Mouse (Mus musculus) CH12.LX (cell line): Measurements from ENCODE around the gene Cap2. TPM values are rescaled to one million over a fixed set of nuclear protein-coding genes. Genes with fewer than 3 reads are reported as not detected.

Source experiments
- DNase-seq: peaks from one replicate; pipeline ENCODE4 v3.0.0-alpha.2; 2013; ENCODE audit errors: extremely low read depth
- H3K27ac ChIP-seq: 2 replicates; pipeline ENCODE4 v1.5.1; 2012; ENCODE audit warnings: low read depth, mild to moderate bottlenecking, control low read depth, moderate library complexity; ENCODE audit not compliant: insufficient read depth
- H3K27me3 ChIP-seq: replicated peaks from 2 replicates; pipeline ENCODE3; 2012; ENCODE audit warnings: inconsistent platforms
- H3K36me3 ChIP-seq, 2 experiments: replicated peaks in 1 of 2; 2 replicates each; pipeline versions ENCODE3 to v1.6.1; 2012; ENCODE audit warnings: inconsistent platforms in 1 of 2, low read length in 1 of 2, mild to moderate bottlenecking in 1 of 2, mixed read lengths in 1 of 2, moderate library complexity in 1 of 2; ENCODE audit not compliant: control insufficient read depth in 1 of 2, insufficient read depth in 1 of 2
- H3K4me1 ChIP-seq, 2 experiments: 2 replicates each; pipeline ENCODE4 v1.6.1; 2012; ENCODE audit warnings: inconsistent platforms in 1 of 2, moderate library complexity in 1 of 2; ENCODE audit not compliant: insufficient read depth in 2 of 2, control insufficient read depth in 1 of 2
- H3K4me2 ChIP-seq: 2 replicates; pipeline ENCODE4 v1.6.1; 2012; ENCODE audit warnings: low read depth, mild to moderate bottlenecking, control low read depth; ENCODE audit not compliant: poor library complexity, insufficient read depth, severe bottlenecking
- H3K4me3 ChIP-seq, 3 experiments: fragments of 150-350 bp in 1 of 3; sonication (generic) in 1 of 3; replicated peaks in 1 of 3; 2 replicates each; pipeline versions ENCODE3 to v1.5.1; 2011 to 2012; ENCODE audit warnings: low read depth in 2 of 3, low read length in 2 of 3, mild to moderate bottlenecking in 2 of 3, moderate library complexity in 2 of 3, control low read depth in 1 of 3, improper control_type of control experiment in 1 of 3, inconsistent platforms in 1 of 3, mixed read lengths in 1 of 3; ENCODE audit not compliant: poor library complexity in 1 of 3
- H3K79me2 ChIP-seq: replicated peaks from 2 replicates; pipeline ENCODE4 v1.6.1; 2012; ENCODE audit warnings: mild to moderate bottlenecking, moderate library complexity; ENCODE audit not compliant: control insufficient read depth, poor library complexity, insufficient read depth, severe bottlenecking; ENCODE audit errors: extremely low read depth
- H3K9ac ChIP-seq: 2 replicates; pipeline ENCODE4 v1.6.1; 2012; ENCODE audit warnings: low read depth, mild to moderate bottlenecking, control low read depth, moderate library complexity; ENCODE audit not compliant: insufficient read depth
- H3K9me3 ChIP-seq: replicated peaks from 2 replicates; pipeline ENCODE3; 2012; ENCODE audit warnings: low read length, inconsistent platforms, mixed read lengths
- BHLHE40 ChIP-seq: IDR thresholded peaks from 2 replicates; pipeline ENCODE4 v1.6.1; 2011; ENCODE audit warnings: mild to moderate bottlenecking, low read depth, low read length, improper control_type of control experiment
- CTCF ChIP-seq, 2 experiments: IDR thresholded peaks in 1 of 2; conservative IDR thresholded peaks in 1 of 2; 2 replicates each; pipeline ENCODE4 v1.5.1; 2011 to 2012; ENCODE audit warnings: low read depth in 2 of 2, low read length in 2 of 2, improper control_type of control experiment in 1 of 2, inconsistent platforms in 1 of 2, mild to moderate bottlenecking in 1 of 2, moderate library complexity in 1 of 2
- E2F4 ChIP-seq: IDR thresholded peaks from 2 replicates; pipeline ENCODE4 v1.6.1; 2011; ENCODE audit warnings: low read depth, low read length, improper control_type of control experiment; ENCODE audit not compliant: insufficient replicate concordance
- GABPA ChIP-seq: IDR thresholded peaks from 2 replicates; pipeline ENCODE4 v1.6.1; 2012; ENCODE audit warnings: low read depth, low read length, improper control_type of control experiment, inconsistent platforms; ENCODE audit not compliant: insufficient replicate concordance
- HCFC1 ChIP-seq: IDR thresholded peaks from 2 replicates; pipeline ENCODE4 v1.6.1; 2012; ENCODE audit warnings: low read depth, mild to moderate bottlenecking, inconsistent platforms, low read length, improper control_type of control experiment
- JUN ChIP-seq: IDR thresholded peaks from 2 replicates; pipeline ENCODE4 v1.6.1; 2011; ENCODE audit warnings: low read depth, mild to moderate bottlenecking, low read length, improper control_type of control experiment, moderate library complexity; ENCODE audit not compliant: insufficient read depth
- MAZ ChIP-seq: IDR thresholded peaks from 2 replicates; pipeline ENCODE4 v1.6.1; 2012; ENCODE audit warnings: low read depth, mild to moderate bottlenecking, inconsistent platforms, low read length, improper control_type of control experiment, moderate library complexity
- MEF2A ChIP-seq: IDR thresholded peaks from 2 replicates; pipeline ENCODE4 v1.6.1; 2014; ENCODE audit warnings: low read depth, mild to moderate bottlenecking, inconsistent platforms, low read length, improper control_type of control experiment, borderline replicate concordance
- MXI1 ChIP-seq: IDR thresholded peaks from 2 replicates; pipeline ENCODE4 v1.6.1; 2011; ENCODE audit warnings: mild to moderate bottlenecking, low read depth, low read length, improper control_type of control experiment
- MYC ChIP-seq: IDR thresholded peaks from 2 replicates; pipeline ENCODE4 v1.6.1; 2011; ENCODE audit warnings: low read depth, mild to moderate bottlenecking, improper control_type of control experiment, low read length
- NRF1 ChIP-seq: IDR thresholded peaks from 2 replicates; pipeline ENCODE4 v1.6.1; 2014; ENCODE audit warnings: low read depth, mild to moderate bottlenecking, inconsistent platforms, low read length, improper control_type of control experiment, moderate library complexity
- PAX5 ChIP-seq: IDR thresholded peaks from 2 replicates; pipeline ENCODE4 v1.6.1; 2012; ENCODE audit warnings: low read length, inconsistent platforms, mixed read lengths
- POLR2AphosphoS2 ChIP-seq: IDR thresholded peaks from 2 replicates; pipeline ENCODE4 v1.6.1; 2011; ENCODE audit warnings: low read depth, low read length, improper control_type of control experiment
- RAD21 ChIP-seq: IDR thresholded peaks from 2 replicates; pipeline ENCODE4 v1.6.1; 2011; ENCODE audit warnings: low read depth, mild to moderate bottlenecking, low read length, improper control_type of control experiment, moderate library complexity
- RCOR1 ChIP-seq: conservative IDR thresholded peaks from 2 replicates; pipeline ENCODE4 v1.6.1; 2012; ENCODE audit warnings: low read depth, mild to moderate bottlenecking, inconsistent platforms, low read length, improper control_type of control experiment
- SIN3A ChIP-seq: IDR thresholded peaks from 2 replicates; pipeline ENCODE4 v1.6.1; 2012; ENCODE audit warnings: low read length, improper control_type of control experiment, inconsistent platforms
- TBP ChIP-seq: conservative IDR thresholded peaks from 2 replicates; pipeline ENCODE4 v1.6.1; 2011; ENCODE audit warnings: low read depth, low read length, improper control_type of control experiment
- TCF12 ChIP-seq: IDR thresholded peaks from 2 replicates; pipeline ENCODE4 v1.6.1; 2014; ENCODE audit warnings: low read depth, mild to moderate bottlenecking, inconsistent platforms, low read length, improper control_type of control experiment
- UBTF ChIP-seq: IDR thresholded peaks from 2 replicates; pipeline ENCODE4 v1.6.1; 2012; ENCODE audit warnings: low read depth, mild to moderate bottlenecking, inconsistent platforms, low read length, improper control_type of control experiment, moderate library complexity
- USF1 ChIP-seq: IDR thresholded peaks from 2 replicates; pipeline ENCODE4 v1.6.1; 2014; ENCODE audit warnings: low read depth, mild to moderate bottlenecking, inconsistent platforms, low read length, improper control_type of control experiment
- USF2 ChIP-seq: conservative IDR thresholded peaks from 2 replicates; pipeline ENCODE4 v1.6.1; 2011; ENCODE audit warnings: low read depth, low read length, improper control_type of control experiment
- ZKSCAN1 ChIP-seq: IDR thresholded peaks from 2 replicates; pipeline ENCODE4 v1.6.1; 2012; ENCODE audit warnings: low read depth, inconsistent platforms, low read length, improper control_type of control experiment, borderline replicate concordance
- ZMIZ1 ChIP-seq: IDR thresholded peaks from 2 replicates; pipeline ENCODE4 v1.6.1; 2012; ENCODE audit warnings: low read depth, mild to moderate bottlenecking, inconsistent platforms, low read length, improper control_type of control experiment
- ZNF384 ChIP-seq: IDR thresholded peaks from 2 replicates; pipeline ENCODE4 v1.6.1; 2012; ENCODE audit warnings: low read depth, low read length, improper control_type of control experiment, inconsistent platforms
- dilution Hi-C: fragments of 300-500 bp; cut with MboI; formaldehyde crosslinking; loops from 2 replicates; pipeline ENCODE4 v1.14.3; 2020; ENCODE audit warnings: low sequenced_read_pairs; ENCODE audit not compliant: extremely low pct_unique_long_range_greater_than_20kb, extremely low pct_ligation_motif_present
- in situ Hi-C: fragments of 300-500 bp; cut with MboI; formaldehyde crosslinking; loops from 3 replicates; pipeline ENCODE4 v1.14.3; 2019; ENCODE audit warnings: low sequenced_read_pairs, low pct_ligation_motif_present, low pct_unique_long_range_greater_than_20kb, mixed read lengths
- polyA plus RNA-seq: library from polyadenylated mRNA; unstranded; fragments of >175 nt; gene quantifications from 2 replicates; pipeline ENCODE4 v1.2.1, GENCODE M21; 2012; ENCODE audit warnings: low read depth; ENCODE audit not compliant: insufficient read length
- total RNA-seq, 2 experiments: library from RNA; depleted of rRNA; stranded (reverse); fragments of 300-350 nt in 1 of 2; fragments of >200 nt in 1 of 2; gene quantifications; 2 replicates each; pipeline ENCODE4 v1.2.3; 2012 to 2014

Gene Cap2
- total and polyA plus RNA-seq, 3 experiments, result 0.04 to 0.11 TPM; not detected in 1

- Histone ChIP-seq H3K9ac (no peak overlapping the region), H3K4me2 (no peak overlapping the region), H3K27ac (no peak overlapping the region), H3K36me3 (peaks cover 32 to 91% of the 10 kb centered on the region in 2 experiments), H3K4me3 (no peak overlapping the region), H3K27me3 (no peaks in the 10 kb centered on the region), H3K4me1 (no peaks in the 10 kb centered on the region), H3K9me3 (no peaks in the 10 kb centered on the region), H3K79me2 (peaks cover 23% of the 10 kb centered on the region)
- in situ Hi-C loops (no loop called here), dilution Hi-C loops (no loop called here)
- TF ChIP-seq RAD21, result no peak
- TF ChIP-seq MXI1, result no peak
- no peak for TF ChIP-seq ZKSCAN1
- TF ChIP-seq HCFC1, result no peak
- TF ChIP-seq USF1, result no peak
- no peak for TF ChIP-seq E2F4
- no peak for TF ChIP-seq MYC
- TF ChIP-seq GABPA, result no peak
- TF ChIP-seq ZMIZ1, result no peak
- no peak for TF ChIP-seq UBTF
- no peak for TF ChIP-seq PAX5
- TF ChIP-seq SIN3A, result no peak
- TF ChIP-seq BHLHE40, result no peak
- no peak for TF ChIP-seq CTCF (conservative IDR thresholded peaks at IDR 0.05 in 1 of 2, IDR thresholded peaks at IDR 0.05 in 1 of 2; ENCODE audit: low read depth in 2 of 2, low read length in 2 of 2)
- TF ChIP-seq TBP, result no peak
- TF ChIP-seq POLR2AphosphoS2, result no peak
- no peak for DNase-seq
Observed at GRCm38 (mm10) chr13:46683370-46683769, 181.7 kb downstream of the Cap2 start.

DNA sequence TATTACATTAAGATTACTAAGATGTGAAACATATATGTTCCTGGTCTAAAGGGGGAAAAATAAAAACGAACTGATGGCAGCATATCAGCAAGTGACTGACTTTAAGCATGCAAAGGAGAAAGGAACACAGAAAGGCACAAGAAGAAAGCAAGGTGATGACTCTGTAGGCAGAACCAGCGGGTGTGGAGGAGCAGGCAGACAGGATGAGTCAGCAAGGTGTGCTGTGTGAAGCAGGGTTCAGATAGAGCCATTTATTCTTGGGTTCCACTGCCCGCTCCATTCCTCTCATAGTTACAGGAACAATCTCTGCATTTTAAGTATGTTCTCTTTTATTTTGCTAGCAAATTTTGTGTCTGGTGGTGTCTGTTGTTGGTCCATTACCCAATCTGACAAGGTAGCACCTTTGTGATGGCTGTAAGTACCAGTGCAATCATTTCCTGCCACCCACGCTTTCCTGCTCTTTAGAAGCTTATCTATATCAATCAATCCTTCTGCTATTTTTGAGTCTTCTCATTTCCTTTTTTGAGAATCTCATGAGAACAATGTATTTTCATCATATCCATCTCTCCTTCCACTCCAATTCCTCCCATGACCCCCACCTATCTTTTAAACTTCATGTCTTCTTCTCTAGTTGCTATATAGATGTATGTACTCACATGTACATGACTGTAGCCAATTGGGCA is 189.1 kb downstream of the Cap2 start:
- dilution Hi-C loops (no loop called here), in situ Hi-C loops (no loop called here)
- TF ChIP-seq JUN (no peak), ZNF384 (no peak), MEF2A (no peak), TCF12 (no peak), NRF1 (no peak), MAZ (no peak), USF2 (no peak), RCOR1 (no peak)
- DNase-seq, result no peak
- peaks cover 0 to 18% of the 10 kb centered on the region in 2 experiments; a peak in 1 of 4 replicates for H3K4me1 ChIP-seq
- peaks cover 33 to 93% of the 10 kb centered on the region in 2 experiments for H3K36me3 ChIP-seq
- H3K79me2 ChIP-seq, result peaks cover 48% of the 10 kb centered on the region
- no peak overlapping the region for H3K9ac ChIP-seq
- no peak overlapping the region for H3K27ac ChIP-seq
- H3K9me3 ChIP-seq, result no peaks in the 10 kb centered on the region
- H3K27me3 ChIP-seq, result no peaks in the 10 kb centered on the region
- no peak overlapping the region for H3K4me2 ChIP-seq
- H3K4me3 ChIP-seq, result no peak overlapping the region
